Mouse (Mus musculus): ENCODE measurements at regions not wholly inside any gene's neighbourhood (a gene's known extent, or its start where the extent isn't known, plus 50 kb on each side); places are given as distances from the start of the nearest gene placed in this dataset.

- TF ChIP-seq EP300 (IDR thresholded peaks at IDR 0.05; ENCODE audit: low read depth) = no peak
- no peak for TF ChIP-seq CTCF (IDR thresholded peaks at IDR 0.05; ENCODE audit: low read depth)
Observed at GRCm38 (mm10) chr3:60277791-60278190, 194.8 kb upstream of the Mbnl1 start.

Data from liver, embryonic 14.5 days (tissue).